Mouse (Mus musculus): ENCODE results near the gene Smarca4. TPM values are rescaled to one million over a fixed set of nuclear protein-coding genes. Genes with fewer than 3 reads are reported as not detected.

Gene Smarca4
- polyA plus RNA-seq, 1 experiment from 2014 or later: 23.4 TPM

GRCm38 (mm10) chr9:21738776-21739175, 122.8 kb downstream of the Smarca4 start:
- Histone ChIP-seq H3K9ac (ENCODE audit: low read depth, low read length) (no peak overlapping the region), H3K4me3 (ENCODE audit: low read depth, low read length) (no peak overlapping the region), H3K27ac (ENCODE audit: low read length) (no peak overlapping the region), H3K36me3 (ENCODE audit: control insufficient read depth, insufficient read depth) (peaks cover 35% of the 10 kb centered on the region), H3K9me3 (replicated peaks; ENCODE audit: control insufficient read depth, low read length) (no peaks in the 10 kb centered on the region), H3K4me2 (ENCODE audit: low read depth, low read length) (no peak overlapping the region), H3K4me1 (ENCODE audit: control insufficient read depth, low read depth, low read length) (peaks cover 15% of the 10 kb centered on the region), H3K27me3 (ENCODE audit: control insufficient read depth, insufficient read depth, low read depth, low read length) (no peaks in the 10 kb centered on the region)
- WGBS (ENCODE audit: insufficient replicate concordance): 82% methylated on average over 7 of the region's 7 CpGs
- no peak for ATAC-seq (ENCODE audit: low read depth)

DNA sequence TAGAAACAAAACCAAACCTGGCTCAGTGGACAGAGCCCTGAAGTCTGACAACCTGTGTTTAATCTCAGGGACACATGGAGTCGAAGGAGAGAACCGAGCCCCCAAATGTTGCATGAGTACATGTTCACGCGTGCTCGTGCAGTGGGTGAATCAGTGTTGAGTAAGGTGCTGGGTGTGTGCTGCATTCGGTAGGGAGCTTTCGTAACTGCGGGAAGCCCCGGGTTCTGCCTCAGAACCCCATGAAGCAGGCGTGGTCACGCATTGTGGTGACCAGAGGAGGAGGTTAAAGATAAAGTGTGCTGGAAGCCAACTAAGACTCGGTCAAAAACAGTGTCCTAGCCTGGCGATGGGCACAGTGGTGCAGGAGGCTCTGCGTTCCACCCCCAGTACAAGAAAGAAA, 124.5 kb downstream of the Smarca4 start:
- Histone ChIP-seq H3K4me3 (ENCODE audit: low read depth, low read length) (no peak overlapping the region), H3K4me2 (ENCODE audit: low read depth, low read length) (no peak overlapping the region), H3K27ac (ENCODE audit: low read length) (no peak overlapping the region), H3K9ac (ENCODE audit: low read depth, low read length) (no peak overlapping the region), H3K27me3 (ENCODE audit: control insufficient read depth, insufficient read depth, low read depth, low read length) (no peaks in the 10 kb centered on the region), H3K4me1 (ENCODE audit: control insufficient read depth, low read depth, low read length) (peaks cover 15% of the 10 kb centered on the region), H3K36me3 (ENCODE audit: control insufficient read depth, insufficient read depth) (peaks cover 29% of the 10 kb centered on the region), H3K9me3 (replicated peaks; ENCODE audit: control insufficient read depth, low read length) (no peaks in the 10 kb centered on the region)
- no peak for ATAC-seq (ENCODE audit: low read depth)
- WGBS (ENCODE audit: insufficient replicate concordance): 73% methylated on average over 14 of the region's 14 CpGs

GRCm38 (mm10) chr9:21741514-21741913, 125.5 kb downstream of the Smarca4 start:
- H3K9me3 ChIP-seq (replicated peaks; ENCODE audit: control insufficient read depth, low read length): no peaks in the 10 kb centered on the region
- WGBS (ENCODE audit: insufficient replicate concordance): 46% methylated on average over 11 of the region's 11 CpGs
- no peak overlapping the region for H3K4me2 ChIP-seq (ENCODE audit: low read depth, low read length)
- peak; percentile 62 for ATAC-seq (ENCODE audit: low read depth)
- peaks cover 37% of the 10 kb centered on the region for H3K36me3 ChIP-seq (ENCODE audit: control insufficient read depth, insufficient read depth)
- H3K27me3 ChIP-seq (ENCODE audit: control insufficient read depth, insufficient read depth, low read depth, low read length): no peaks in the 10 kb centered on the region
- H3K9ac ChIP-seq (ENCODE audit: low read depth, low read length): no peak overlapping the region
- H3K27ac ChIP-seq (ENCODE audit: low read length): peak overlapping the region; percentile 66; the same call in 1 of the 2 replicates
- no peak overlapping the region for H3K4me3 ChIP-seq (ENCODE audit: low read depth, low read length)
- H3K4me1 ChIP-seq (ENCODE audit: control insufficient read depth, low read depth, low read length): peaks cover 15% of the 10 kb centered on the region

DNA sequence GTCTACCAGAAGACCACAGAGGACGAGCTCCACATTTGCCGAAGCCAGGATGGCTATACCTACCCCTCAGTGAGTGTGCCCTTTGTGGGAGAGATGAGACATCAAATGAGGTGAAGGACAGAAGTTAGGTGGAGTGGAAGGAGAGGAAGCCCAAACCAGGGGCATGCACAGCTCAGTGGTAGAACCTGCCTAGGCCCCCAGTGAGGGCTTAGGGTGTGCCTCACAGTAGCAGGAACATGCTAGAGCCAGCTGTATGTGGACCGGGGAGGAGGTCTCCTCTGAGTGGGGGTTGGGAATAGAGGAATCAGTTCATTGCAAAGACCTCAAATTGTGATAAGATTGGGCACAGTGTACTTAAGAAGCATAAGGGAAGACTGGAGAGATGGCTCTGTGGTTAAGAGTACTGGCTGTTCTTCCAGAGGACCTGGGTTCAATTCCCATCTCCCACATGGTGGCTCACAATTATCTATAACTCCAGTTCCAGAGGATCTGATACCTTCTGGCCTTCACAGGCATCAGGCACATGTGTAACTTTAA, 131.3 kb downstream of the Smarca4 start:
- peaks cover 21% of the 10 kb centered on the region for H3K36me3 ChIP-seq (ENCODE audit: control insufficient read depth, insufficient read depth)
- no peaks in the 10 kb centered on the region for H3K9me3 ChIP-seq (replicated peaks; ENCODE audit: control insufficient read depth, low read length)
- no peaks in the 10 kb centered on the region for H3K4me1 ChIP-seq (ENCODE audit: control insufficient read depth, low read depth, low read length)
- no peak overlapping the region for H3K4me3 ChIP-seq (ENCODE audit: low read depth, low read length)
- no peak overlapping the region for H3K4me2 ChIP-seq (ENCODE audit: low read depth, low read length)
- 73% methylated on average over 3 of the region's 3 CpGs for WGBS (ENCODE audit: insufficient replicate concordance)
- ATAC-seq (ENCODE audit: low read depth): no peak
- H3K27ac ChIP-seq (ENCODE audit: low read length): no peak overlapping the region
- H3K9ac ChIP-seq (ENCODE audit: low read depth, low read length): no peak overlapping the region
- no peaks in the 10 kb centered on the region for H3K27me3 ChIP-seq (ENCODE audit: control insufficient read depth, insufficient read depth, low read depth, low read length)

DNA sequence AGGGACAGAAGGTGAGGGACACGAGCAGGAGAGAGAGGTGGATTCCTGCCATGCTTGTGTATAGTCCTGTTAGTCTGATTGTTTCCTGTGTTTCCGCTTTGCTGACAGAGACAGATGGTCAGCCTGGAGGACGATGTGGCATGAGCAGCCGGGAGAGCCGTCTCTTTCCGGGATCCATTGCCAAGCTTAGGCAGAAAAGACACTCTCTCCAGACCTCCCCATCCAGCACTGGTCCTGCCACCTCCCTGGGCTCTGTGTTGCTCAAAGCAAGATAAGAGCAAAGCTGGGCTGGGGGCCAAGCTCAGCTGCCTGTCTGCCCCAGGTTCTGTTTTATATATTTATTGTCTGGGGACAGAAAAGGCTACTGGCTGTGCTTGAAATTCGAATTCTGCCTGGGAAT, 132.1 kb downstream of the Smarca4 start:
- Histone ChIP-seq H3K9me3 (replicated peaks; ENCODE audit: control insufficient read depth, low read length) (no peaks in the 10 kb centered on the region), H3K27ac (ENCODE audit: low read length) (no peak overlapping the region), H3K4me2 (ENCODE audit: low read depth, low read length) (no peak overlapping the region), H3K4me1 (ENCODE audit: control insufficient read depth, low read depth, low read length) (no peaks in the 10 kb centered on the region), H3K27me3 (ENCODE audit: control insufficient read depth, insufficient read depth, low read depth, low read length) (no peaks in the 10 kb centered on the region), H3K36me3 (ENCODE audit: control insufficient read depth, insufficient read depth) (peaks cover 21% of the 10 kb centered on the region), H3K9ac (ENCODE audit: low read depth, low read length) (no peak overlapping the region), H3K4me3 (ENCODE audit: low read depth, low read length) (no peak overlapping the region)
- WGBS (ENCODE audit: insufficient replicate concordance): 67% methylated on average over 7 of the region's 7 CpGs
- peak; percentile 28; the same call in 1 of the 2 replicates for ATAC-seq (ENCODE audit: low read depth)

GRCm38 (mm10) chr9:21748491-21748890, 132.5 kb downstream of the Smarca4 start:
- no peaks in the 10 kb centered on the region for H3K4me1 ChIP-seq (ENCODE audit: control insufficient read depth, low read depth, low read length)
- H3K4me3 ChIP-seq (ENCODE audit: low read depth, low read length): no peak overlapping the region
- no peak overlapping the region for H3K27ac ChIP-seq (ENCODE audit: low read length)
- H3K27me3 ChIP-seq (ENCODE audit: control insufficient read depth, insufficient read depth, low read depth, low read length): no peaks in the 10 kb centered on the region
- ATAC-seq (ENCODE audit: low read depth): no peak
- H3K4me2 ChIP-seq (ENCODE audit: low read depth, low read length): no peak overlapping the region
- H3K9ac ChIP-seq (ENCODE audit: low read depth, low read length): no peak overlapping the region
- H3K36me3 ChIP-seq (ENCODE audit: control insufficient read depth, insufficient read depth): peaks cover 21% of the 10 kb centered on the region
- 69% methylated on average over 10 of the region's 10 CpGs for WGBS (ENCODE audit: insufficient replicate concordance)
- no peaks in the 10 kb centered on the region for H3K9me3 ChIP-seq (replicated peaks; ENCODE audit: control insufficient read depth, low read length)

DNA sequence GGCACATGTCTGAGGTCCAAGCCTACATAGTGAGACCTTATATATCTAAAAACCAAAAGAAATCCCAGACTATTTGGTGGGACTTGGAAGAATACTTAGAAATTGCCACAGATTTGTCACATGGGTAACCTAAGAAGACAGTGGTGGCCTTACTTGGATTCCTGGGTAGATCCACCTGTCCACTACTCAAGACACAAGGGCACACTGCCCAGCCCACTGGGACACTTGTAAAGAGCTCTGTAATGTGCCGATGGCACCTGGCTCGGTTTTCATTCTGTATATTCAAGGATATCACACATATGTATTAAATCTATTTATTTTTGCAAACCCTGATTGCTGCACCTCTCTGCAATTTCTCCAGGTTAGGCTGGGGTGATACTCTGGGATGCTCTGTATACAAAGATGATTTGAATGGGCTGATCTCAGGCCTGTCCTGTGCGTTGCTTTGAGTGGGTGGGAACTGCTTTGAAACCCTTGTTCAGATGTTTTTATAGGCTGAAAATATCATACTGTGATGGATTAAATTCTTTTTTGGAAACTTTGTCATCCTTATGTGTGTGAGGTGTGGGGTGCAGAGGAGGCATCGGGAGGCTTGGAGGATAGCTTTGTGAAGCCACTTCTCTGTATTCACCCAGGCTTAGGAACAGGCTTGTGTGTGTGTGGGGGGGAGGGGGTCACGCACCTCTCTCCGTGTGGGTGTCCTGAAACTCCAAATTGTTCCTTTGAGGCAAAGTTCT, 133.6 kb downstream of the Smarca4 start:
- WGBS (ENCODE audit: insufficient replicate concordance): 83% methylated on average over 6 of the region's 6 CpGs
- H3K9me3 ChIP-seq (replicated peaks; ENCODE audit: control insufficient read depth, low read length): no peaks in the 10 kb centered on the region
- H3K4me3 ChIP-seq (ENCODE audit: low read depth, low read length): no peak overlapping the region
- H3K36me3 ChIP-seq (ENCODE audit: control insufficient read depth, insufficient read depth): peaks cover 22% of the 10 kb centered on the region
- H3K4me1 ChIP-seq (ENCODE audit: control insufficient read depth, low read depth, low read length): no peaks in the 10 kb centered on the region
- ATAC-seq (ENCODE audit: low read depth): no peak
- no peak overlapping the region for H3K27ac ChIP-seq (ENCODE audit: low read length)
- H3K4me2 ChIP-seq (ENCODE audit: low read depth, low read length): no peak overlapping the region
- no peaks in the 10 kb centered on the region for H3K27me3 ChIP-seq (ENCODE audit: control insufficient read depth, insufficient read depth, low read depth, low read length)
- H3K9ac ChIP-seq (ENCODE audit: low read depth, low read length): no peak overlapping the region

GRCm38 (mm10) chr9:21750370-21750769, 134.4 kb downstream of the Smarca4 start:
- Histone ChIP-seq H3K4me3 (ENCODE audit: low read depth, low read length) (no peak overlapping the region), H3K4me1 (ENCODE audit: control insufficient read depth, low read depth, low read length) (no peaks in the 10 kb centered on the region), H3K9ac (ENCODE audit: low read depth, low read length) (no peak overlapping the region), H3K27me3 (ENCODE audit: control insufficient read depth, insufficient read depth, low read depth, low read length) (no peaks in the 10 kb centered on the region), H3K36me3 (ENCODE audit: control insufficient read depth, insufficient read depth) (peaks cover 21% of the 10 kb centered on the region), H3K9me3 (replicated peaks; ENCODE audit: control insufficient read depth, low read length) (no peaks in the 10 kb centered on the region), H3K27ac (ENCODE audit: low read length) (no peak overlapping the region), H3K4me2 (ENCODE audit: low read depth, low read length) (no peak overlapping the region)
- no peak for ATAC-seq (ENCODE audit: low read depth)
- 67% methylated on average over 3 of the region's 3 CpGs for WGBS (ENCODE audit: insufficient replicate concordance)

GRCm38 (mm10) chr9:21751347-21751746, 135.4 kb downstream of the Smarca4 start:
- Histone ChIP-seq H3K4me1 (ENCODE audit: control insufficient read depth, low read depth, low read length) (no peaks in the 10 kb centered on the region), H3K27ac (ENCODE audit: low read length) (no peak overlapping the region), H3K4me3 (ENCODE audit: low read depth, low read length) (no peak overlapping the region), H3K36me3 (ENCODE audit: control insufficient read depth, insufficient read depth) (peaks cover 21% of the 10 kb centered on the region), H3K9me3 (replicated peaks; ENCODE audit: control insufficient read depth, low read length) (no peaks in the 10 kb centered on the region), H3K9ac (ENCODE audit: low read depth, low read length) (no peak overlapping the region), H3K4me2 (ENCODE audit: low read depth, low read length) (no peak overlapping the region), H3K27me3 (ENCODE audit: control insufficient read depth, insufficient read depth, low read depth, low read length) (no peaks in the 10 kb centered on the region)
- 61% methylated on average over 6 of the region's 6 CpGs for WGBS (ENCODE audit: insufficient replicate concordance)
- no peak for ATAC-seq (ENCODE audit: low read depth)

Measured in liver, embryonic 16.5 days (tissue).